Mouse (Mus musculus): Measurements from ENCODE around the gene Stx4a. TPM values are rescaled to one million over a fixed set of nuclear protein-coding genes. Genes with fewer than 3 reads are reported as not detected.
A peak's percentile ranks its signal among the peaks of the same experiment; 100 is the strongest.

The Stx4a gene
- polyA plus RNA-seq, 1 experiment from 2014 or later, result 53.7 TPM

- Histone ChIP-seq H3K9ac (ENCODE audit: low read length) (peak overlapping the region; percentile 94), H3K4me2 (ENCODE audit: low read depth, low read length) (peak overlapping the region; percentile 67), H3K27ac (ENCODE audit: low read length) (peak overlapping the region; percentile 85), H3K27me3 (ENCODE audit: control insufficient read depth, insufficient read depth, low read length) (no peaks in the 10 kb centered on the region), H3K4me1 (ENCODE audit: control insufficient read depth, insufficient read depth, low read length) (peaks cover 6% of the 10 kb centered on the region), H3K4me3 (ENCODE audit: low read length) (peak overlapping the region; percentile 81), H3K9me3 (replicated peaks; ENCODE audit: control insufficient read depth, low read length) (no peaks in the 10 kb centered on the region), H3K36me3 (ENCODE audit: control insufficient read depth, insufficient read depth) (peaks cover 16% of the 10 kb centered on the region)
- WGBS, result under 1% methylated on average over 45 of the region's 46 CpGs
- ATAC-seq (replicated peaks; ENCODE audit: extremely low read depth, insufficient read depth, low FRiP score), result peak; percentile 90
Measured at GRCm38 (mm10) chr7:127841340-127842000, 17.4 kb downstream of the Stx4a start.

GRCm38 (mm10) chr7:127842001-127842718 lies 18.1 kb downstream of the Stx4a start:
- H3K27me3 ChIP-seq (ENCODE audit: control insufficient read depth, insufficient read depth, low read length), result no peaks in the 10 kb centered on the region
- peak; percentile 49 for ATAC-seq (replicated peaks; ENCODE audit: extremely low read depth, insufficient read depth, low FRiP score)
- H3K36me3 ChIP-seq (ENCODE audit: control insufficient read depth, insufficient read depth), result peaks cover 20% of the 10 kb centered on the region
- peaks cover 6% of the 10 kb centered on the region for H3K4me1 ChIP-seq (ENCODE audit: control insufficient read depth, insufficient read depth, low read length)
- under 1% methylated on average over 40 of the region's 40 CpGs for WGBS
- H3K27ac ChIP-seq (ENCODE audit: low read length), result peak overlapping the region; percentile 85
- peak overlapping the region; percentile 67 for H3K4me2 ChIP-seq (ENCODE audit: low read depth, low read length)
- peak overlapping the region; percentile 94 for H3K9ac ChIP-seq (ENCODE audit: low read length)
- H3K9me3 ChIP-seq (replicated peaks; ENCODE audit: control insufficient read depth, low read length), result no peaks in the 10 kb centered on the region
- peak overlapping the region; percentile 81 for H3K4me3 ChIP-seq (ENCODE audit: low read length)

- no peak for ATAC-seq (replicated peaks; ENCODE audit: extremely low read depth, insufficient read depth, low FRiP score)
- H3K9me3 ChIP-seq (replicated peaks; ENCODE audit: control insufficient read depth, low read length), result no peaks in the 10 kb centered on the region
- no peaks in the 10 kb centered on the region for H3K27me3 ChIP-seq (ENCODE audit: control insufficient read depth, insufficient read depth, low read length)
- no peak overlapping the region for H3K4me3 ChIP-seq (ENCODE audit: low read length)
- H3K4me1 ChIP-seq (ENCODE audit: control insufficient read depth, insufficient read depth, low read length), result no peaks in the 10 kb centered on the region
- H3K27ac ChIP-seq (ENCODE audit: low read length), result no peak overlapping the region
- H3K9ac ChIP-seq (ENCODE audit: low read length), result no peak overlapping the region
- H3K36me3 ChIP-seq (ENCODE audit: control insufficient read depth, insufficient read depth), result peaks cover 8% of the 10 kb centered on the region
- 60% methylated on average over 6 of the region's 6 CpGs for WGBS
- H3K4me2 ChIP-seq (ENCODE audit: low read depth, low read length), result no peak overlapping the region
Measured at GRCm38 (mm10) chr7:127849973-127850875, 26.1 kb downstream of the Stx4a start.

GRCm38 (mm10) chr7:127850906-127851305 lies 26.8 kb downstream of the Stx4a start:
- no peak for ATAC-seq (replicated peaks; ENCODE audit: extremely low read depth, insufficient read depth, low FRiP score)

GRCm38 (mm10) chr7:127858258-127858657 lies 34.2 kb downstream of the Stx4a start:
- no peak overlapping the region for H3K27ac ChIP-seq (ENCODE audit: low read length)
- no peaks in the 10 kb centered on the region for H3K27me3 ChIP-seq (ENCODE audit: control insufficient read depth, insufficient read depth, low read length)
- H3K4me3 ChIP-seq (ENCODE audit: low read length), result no peak overlapping the region
- H3K4me1 ChIP-seq (ENCODE audit: control insufficient read depth, insufficient read depth, low read length), result no peaks in the 10 kb centered on the region
- ATAC-seq (replicated peaks; ENCODE audit: extremely low read depth, insufficient read depth, low FRiP score), result no peak
- no peaks in the 10 kb centered on the region for H3K9me3 ChIP-seq (replicated peaks; ENCODE audit: control insufficient read depth, low read length)
- H3K4me2 ChIP-seq (ENCODE audit: low read depth, low read length), result no peak overlapping the region
- WGBS, result 80% methylated on average over 6 of the region's 6 CpGs
- H3K9ac ChIP-seq (ENCODE audit: low read length), result no peak overlapping the region
- no peaks in the 10 kb centered on the region for H3K36me3 ChIP-seq (ENCODE audit: control insufficient read depth, insufficient read depth)

More at GRCm38 (mm10) chr7:127850906-127851305, 26.8 kb downstream of the Stx4a start:
- Histone ChIP-seq H3K27ac (ENCODE audit: low read length) (no peak overlapping the region), H3K4me3 (ENCODE audit: low read length) (no peak overlapping the region), H3K9me3 (replicated peaks; ENCODE audit: control insufficient read depth, low read length) (no peaks in the 10 kb centered on the region), H3K4me1 (ENCODE audit: control insufficient read depth, insufficient read depth, low read length) (no peaks in the 10 kb centered on the region), H3K27me3 (ENCODE audit: control insufficient read depth, insufficient read depth, low read length) (no peaks in the 10 kb centered on the region), H3K36me3 (ENCODE audit: control insufficient read depth, insufficient read depth) (peaks cover 8% of the 10 kb centered on the region), H3K9ac (ENCODE audit: low read length) (no peak overlapping the region), H3K4me2 (ENCODE audit: low read depth, low read length) (no peak overlapping the region)
- WGBS, result 68% methylated on average over 5 of the region's 5 CpGs

GRCm38 (mm10) chr7:127866434-127866833 lies 42.3 kb downstream of the Stx4a start:
- Histone ChIP-seq H3K36me3 (ENCODE audit: control insufficient read depth, insufficient read depth) (peaks cover 22% of the 10 kb centered on the region), H3K27me3 (ENCODE audit: control insufficient read depth, insufficient read depth, low read length) (no peaks in the 10 kb centered on the region), H3K4me3 (ENCODE audit: low read length) (no peak overlapping the region), H3K9me3 (replicated peaks; ENCODE audit: control insufficient read depth, low read length) (no peaks in the 10 kb centered on the region), H3K4me2 (ENCODE audit: low read depth, low read length) (no peak overlapping the region), H3K27ac (ENCODE audit: low read length) (no peak overlapping the region), H3K9ac (ENCODE audit: low read length) (no peak overlapping the region), H3K4me1 (ENCODE audit: control insufficient read depth, insufficient read depth, low read length) (peaks cover 4% of the 10 kb centered on the region; the same call in 1 of the 2 replicates)
- 94% methylated on average over 12 of the region's 12 CpGs for WGBS
- no peak for ATAC-seq (replicated peaks; ENCODE audit: extremely low read depth, insufficient read depth, low FRiP score)

GRCm38 (mm10) chr7:127867641-127868040 lies 43.5 kb downstream of the Stx4a start:
- Histone ChIP-seq H3K4me2 (ENCODE audit: low read depth, low read length) (no peak overlapping the region), H3K27me3 (ENCODE audit: control insufficient read depth, insufficient read depth, low read length) (no peaks in the 10 kb centered on the region), H3K36me3 (ENCODE audit: control insufficient read depth, insufficient read depth) (peaks cover 22% of the 10 kb centered on the region), H3K9me3 (replicated peaks; ENCODE audit: control insufficient read depth, low read length) (no peaks in the 10 kb centered on the region), H3K4me1 (ENCODE audit: control insufficient read depth, insufficient read depth, low read length) (peaks cover 4% of the 10 kb centered on the region; the same call in 1 of the 2 replicates), H3K4me3 (ENCODE audit: low read length) (no peak overlapping the region), H3K27ac (ENCODE audit: low read length) (no peak overlapping the region), H3K9ac (ENCODE audit: low read length) (no peak overlapping the region)
- no peak for ATAC-seq (replicated peaks; ENCODE audit: extremely low read depth, insufficient read depth, low FRiP score)
- 95% methylated on average over 18 of the region's 18 CpGs for WGBS

- H3K4me3 ChIP-seq (ENCODE audit: low read length), result no peak overlapping the region
- ATAC-seq (replicated peaks; ENCODE audit: extremely low read depth, insufficient read depth, low FRiP score), result no peak
- H3K9ac ChIP-seq (ENCODE audit: low read length), result 0 out of 2 replicates have a peak overlapping the region, but pooled peaks have one; percentile 7
- H3K9me3 ChIP-seq (replicated peaks; ENCODE audit: control insufficient read depth, low read length), result no peaks in the 10 kb centered on the region
- H3K36me3 ChIP-seq (ENCODE audit: control insufficient read depth, insufficient read depth), result peaks cover 22% of the 10 kb centered on the region
- WGBS, result 45% methylated on average over 3 of the region's 3 CpGs
- H3K4me2 ChIP-seq (ENCODE audit: low read depth, low read length), result no peak overlapping the region
- no peaks in the 10 kb centered on the region for H3K27me3 ChIP-seq (ENCODE audit: control insufficient read depth, insufficient read depth, low read length)
- H3K27ac ChIP-seq (ENCODE audit: low read length), result 0 out of 2 replicates have a peak overlapping the region, but pooled peaks have one; percentile 9
- peaks cover 8% of the 10 kb centered on the region for H3K4me1 ChIP-seq (ENCODE audit: control insufficient read depth, insufficient read depth, low read length)
Measured at GRCm38 (mm10) chr7:127869149-127869810, 45.2 kb downstream of the Stx4a start.

Measured in heart, embryonic 16.5 days (tissue).